Mouse (Mus musculus) thymus, adult 2 months (tissue): ENCODE measurements around the gene Clca1. TPM values are rescaled to one million over a fixed set of nuclear protein-coding genes. Genes with fewer than 3 reads are reported as not detected.

Source experiments
- DNase-seq: peaks from one replicate; pipeline ENCODE4 v3.0.0; 2021
- H3K27ac ChIP-seq: fragments of 200-500 bp; 2 replicates; pipeline ENCODE4 v1.5.1; 2012; ENCODE audit warnings: low read length, control low read depth; ENCODE audit not compliant: control insufficient read depth, insufficient read depth
- H3K27me3 ChIP-seq: fragments of 200-500 bp; 2 replicates; pipeline ENCODE4 v1.6.1; 2012; ENCODE audit warnings: mild to moderate bottlenecking, low read length, moderate library complexity, mixed read lengths; ENCODE audit not compliant: control insufficient read depth, insufficient read depth
- H3K36me3 ChIP-seq: fragments of 200-500 bp; 2 replicates; pipeline ENCODE4 v1.6.1; 2012; ENCODE audit warnings: mild to moderate bottlenecking, low read length, moderate library complexity; ENCODE audit not compliant: control insufficient read depth, insufficient read depth
- H3K4me1 ChIP-seq: fragments of 200-500 bp; replicated peaks from 2 replicates; pipeline ENCODE4 v1.6.1; 2012; ENCODE audit warnings: low read length; ENCODE audit not compliant: control insufficient read depth, insufficient read depth
- H3K4me3 ChIP-seq: fragments of 200-500 bp; 2 replicates; pipeline ENCODE4 v1.5.1; 2012; ENCODE audit warnings: mild to moderate bottlenecking, low read length, control low read depth, moderate library complexity; ENCODE audit not compliant: control insufficient read depth, insufficient read depth
- CTCF ChIP-seq: fragments of 200-500 bp; IDR thresholded peaks from 2 replicates; pipeline ENCODE4 v1.5.1; 2012; ENCODE audit warnings: mild to moderate bottlenecking, control low read depth, low read length, moderate library complexity, borderline replicate concordance; ENCODE audit not compliant: control insufficient read depth, poor library complexity, insufficient read depth; ENCODE audit errors: extremely low read depth
- POLR2A ChIP-seq: fragments of 200-500 bp; IDR thresholded peaks from 2 replicates; pipeline ENCODE4 v1.6.1; 2012; ENCODE audit warnings: mild to moderate bottlenecking, low read length, control low read depth, moderate library complexity; ENCODE audit not compliant: control insufficient read depth, poor library complexity, insufficient read depth; ENCODE audit errors: extremely low read depth
- WGBS: fragments of 180-500 bp; shearing (Covaris S2); methylation state at CpG from one replicate; pipeline ENCODE4 v1.1.7; 2018; 5-methylcytosine and 5-hydroxymethylcytosine counted together
- polyA plus RNA-seq: library from polyadenylated mRNA; depleted of rRNA; stranded (reverse); fragments of >200 nt; gene quantifications from 2 replicates; pipeline ENCODE4 v1.2.3, GENCODE M21; 2012

Gene Clca1
- polyA plus RNA-seq, 1 experiment = 0.47 TPM

DNA sequence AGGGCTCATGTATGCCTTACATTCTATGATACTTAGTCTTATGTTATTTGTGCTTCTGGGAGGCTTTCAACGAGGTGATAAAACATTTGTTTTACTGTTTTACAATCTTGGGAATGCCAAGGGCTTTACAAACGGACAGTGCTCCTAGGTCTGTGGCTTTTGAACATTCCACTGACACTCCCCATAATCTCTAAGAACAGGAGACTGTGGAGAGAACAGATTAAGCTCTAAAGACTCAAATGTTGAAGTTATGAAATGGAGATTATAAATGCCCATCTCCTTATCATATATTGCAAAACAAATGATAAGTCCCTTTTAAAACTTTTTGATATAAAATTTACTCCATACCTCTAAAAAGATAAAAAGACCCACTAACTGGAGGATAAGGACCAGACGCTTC, 6.2 kb upstream of the Clca1 start:
- Histone ChIP-seq H3K4me1 (no peaks in the 10 kb centered on the region), H3K27me3 (no peaks in the 10 kb centered on the region), H3K4me3 (no peak overlapping the region), H3K27ac (no peak overlapping the region), H3K36me3 (no peaks in the 10 kb centered on the region)
- DNase-seq = no peak
- WGBS = 74% methylated on average over 3 of the region's 3 CpGs
- TF ChIP-seq CTCF (no peak), POLR2A (no peak)

DNA sequence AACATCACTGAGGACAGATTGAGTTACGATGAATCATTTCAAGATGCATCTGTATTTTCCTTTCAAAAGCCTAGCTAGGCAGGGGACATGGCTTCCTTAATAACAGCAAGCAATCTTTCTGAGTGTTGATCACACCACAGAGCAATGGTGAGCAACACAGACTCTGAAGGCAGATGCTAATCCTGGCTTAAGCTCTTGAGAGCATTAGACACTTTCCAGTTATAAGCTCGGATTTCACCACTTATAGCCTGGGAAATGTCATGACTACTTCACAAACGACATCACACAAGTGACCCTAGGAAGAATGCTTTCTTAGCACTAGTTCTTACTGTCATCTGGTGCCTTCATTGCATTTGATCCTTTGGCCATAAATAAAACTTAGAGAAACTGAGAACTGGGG, 4.5 kb downstream of the Clca1 start:
- H3K27ac ChIP-seq = no peak overlapping the region
- H3K27me3 ChIP-seq = no peaks in the 10 kb centered on the region
- WGBS = 86% methylated on average over 3 of the region's 3 CpGs
- no peak for DNase-seq
- no peak for TF ChIP-seq POLR2A
- TF ChIP-seq CTCF = no peak
- H3K4me1 ChIP-seq = no peaks in the 10 kb centered on the region
- no peak overlapping the region for H3K4me3 ChIP-seq
- no peaks in the 10 kb centered on the region for H3K36me3 ChIP-seq

DNA sequence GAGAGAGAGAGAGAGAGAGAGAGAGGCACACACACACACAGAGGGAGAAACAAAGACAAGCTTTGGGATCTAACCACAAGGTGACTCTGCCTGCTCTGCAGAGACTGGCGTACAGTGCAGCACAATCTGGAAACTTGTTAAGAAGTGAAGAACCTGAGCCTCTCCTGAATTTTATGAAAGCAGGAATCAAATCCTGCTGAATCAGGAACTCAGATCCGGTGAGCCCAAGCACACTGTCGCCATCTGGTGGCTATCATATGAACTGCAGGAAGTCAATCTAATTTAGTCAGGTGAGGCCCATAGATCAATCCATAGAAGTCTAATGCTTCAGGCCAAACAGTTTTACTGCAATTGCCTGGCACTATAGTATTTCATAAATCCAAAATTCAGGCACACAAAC, 5.8 kb downstream of the Clca1 start:
- Histone ChIP-seq H3K36me3 (no peaks in the 10 kb centered on the region), H3K27ac (no peak overlapping the region), H3K4me3 (no peak overlapping the region), H3K4me1 (no peaks in the 10 kb centered on the region), H3K27me3 (no peaks in the 10 kb centered on the region)
- peak; percentile 24 for DNase-seq
- no peak for TF ChIP-seq CTCF
- TF ChIP-seq POLR2A = no peak
- 37% methylated on average over 3 of the region's 3 CpGs for WGBS

DNA sequence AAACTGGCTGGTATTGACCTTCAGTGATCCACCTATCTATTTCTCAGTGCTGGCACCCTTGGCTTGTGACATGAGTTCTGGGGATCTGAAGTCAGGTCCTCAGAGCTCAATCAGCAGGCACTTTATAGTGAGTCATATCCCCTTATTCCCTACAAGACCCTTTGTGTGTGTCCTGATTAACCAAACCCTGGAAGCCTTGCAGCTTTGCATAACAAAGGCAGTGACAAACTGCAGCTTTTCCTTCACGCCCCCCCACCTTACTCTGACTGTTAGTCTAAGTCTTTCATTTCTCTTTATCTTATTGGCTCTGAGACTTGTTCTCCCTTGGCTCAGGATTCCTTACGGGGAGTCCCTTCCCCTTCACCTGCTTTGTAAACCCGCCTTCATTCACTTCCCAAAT, 14.8 kb downstream of the Clca1 start:
- DNase-seq = no peak
- H3K36me3 ChIP-seq = no peaks in the 10 kb centered on the region
- H3K27me3 ChIP-seq = no peaks in the 10 kb centered on the region
- no peaks in the 10 kb centered on the region for H3K4me1 ChIP-seq
- TF ChIP-seq CTCF = no peak
- no peak for TF ChIP-seq POLR2A
- WGBS = 85% methylated on average over 3 of the region's 3 CpGs
- no peak overlapping the region for H3K4me3 ChIP-seq
- no peak overlapping the region for H3K27ac ChIP-seq

DNA sequence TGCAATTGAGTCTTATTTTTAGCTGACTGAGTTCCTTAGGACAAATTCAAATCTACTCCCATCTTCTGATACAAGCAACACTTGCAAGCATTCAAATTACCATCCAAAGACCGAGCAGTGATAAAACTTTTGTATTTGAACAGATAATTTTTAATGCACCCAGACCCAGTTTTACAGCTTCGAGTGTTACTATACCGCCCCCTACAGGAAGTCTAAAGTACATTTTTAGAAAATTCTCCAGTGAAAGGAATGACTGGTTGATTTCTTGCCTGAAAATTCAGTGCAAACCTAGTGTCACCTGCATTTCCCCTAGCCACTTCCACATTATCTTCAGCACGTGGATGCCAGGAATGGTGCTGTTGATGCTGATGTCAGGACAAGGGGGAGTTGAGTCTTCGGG, 28.2 kb downstream of the Clca1 start:
- no peak for TF ChIP-seq POLR2A
- TF ChIP-seq CTCF = no peak

DNA sequence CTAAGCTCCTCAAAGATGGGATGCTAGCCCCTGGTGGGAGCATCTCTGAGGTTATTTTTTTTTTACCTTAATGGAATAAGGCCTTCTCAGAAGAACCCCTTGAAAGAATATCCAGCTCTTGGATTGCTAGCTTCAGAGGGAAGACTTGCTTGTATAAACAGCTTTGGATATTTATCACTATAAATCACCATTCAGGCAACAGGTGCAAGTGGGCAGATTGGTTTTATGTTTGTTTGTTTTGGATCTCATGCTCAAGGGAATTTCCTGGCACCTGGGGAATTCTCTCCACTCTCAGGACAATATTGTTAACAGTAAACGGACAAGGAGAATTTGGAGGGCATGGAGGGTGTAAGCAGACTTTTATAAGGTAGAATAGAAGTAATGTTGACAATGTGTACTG, 31.7 kb downstream of the Clca1 start:
- TF ChIP-seq POLR2A (no peak), CTCF (no peak)
- no peaks in the 10 kb centered on the region for H3K4me1 ChIP-seq
- no peaks in the 10 kb centered on the region for H3K36me3 ChIP-seq
- H3K27ac ChIP-seq = no peak overlapping the region
- H3K27me3 ChIP-seq = no peaks in the 10 kb centered on the region
- DNase-seq = no peak
- WGBS = 56% methylated on average over 1 of the region's 1 CpGs
- H3K4me3 ChIP-seq = no peak overlapping the region

More for the DNA sequence above, 28.2 kb downstream of the Clca1 start:
- WGBS = 36% methylated on average over 5 of the region's 5 CpGs
- Histone ChIP-seq H3K4me1 (no peaks in the 10 kb centered on the region), H3K4me3 (no peak overlapping the region), H3K27me3 (no peaks in the 10 kb centered on the region), H3K27ac (no peak overlapping the region), H3K36me3 (no peaks in the 10 kb centered on the region)
- no peak for DNase-seq

DNA sequence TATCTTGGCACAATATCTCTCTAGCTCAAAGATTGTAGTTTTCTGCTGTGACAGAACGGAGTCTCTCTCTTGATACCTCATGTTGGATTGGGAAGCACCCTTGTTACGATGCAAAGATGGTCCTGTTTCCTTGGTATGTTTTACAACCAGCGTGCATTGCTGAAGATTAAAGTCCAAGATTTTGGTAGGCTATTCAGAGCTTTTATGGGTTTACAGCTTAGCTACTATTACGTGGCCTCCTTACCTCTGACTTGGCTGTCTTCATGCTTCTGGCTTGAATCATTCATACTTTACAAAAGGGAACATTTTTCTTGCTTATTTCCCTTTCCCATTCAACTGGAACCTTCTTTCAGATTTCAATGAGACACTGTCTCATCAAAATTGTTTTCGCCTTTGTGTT, 39.5 kb downstream of the Clca1 start:
- Histone ChIP-seq H3K27ac (no peak overlapping the region), H3K4me3 (no peak overlapping the region), H3K36me3 (no peaks in the 10 kb centered on the region), H3K27me3 (no peaks in the 10 kb centered on the region), H3K4me1 (no peaks in the 10 kb centered on the region)
- TF ChIP-seq CTCF = no peak
- no peak for TF ChIP-seq POLR2A
- WGBS = 93% methylated on average over 5 of the region's 5 CpGs
- no peak for DNase-seq

DNA sequence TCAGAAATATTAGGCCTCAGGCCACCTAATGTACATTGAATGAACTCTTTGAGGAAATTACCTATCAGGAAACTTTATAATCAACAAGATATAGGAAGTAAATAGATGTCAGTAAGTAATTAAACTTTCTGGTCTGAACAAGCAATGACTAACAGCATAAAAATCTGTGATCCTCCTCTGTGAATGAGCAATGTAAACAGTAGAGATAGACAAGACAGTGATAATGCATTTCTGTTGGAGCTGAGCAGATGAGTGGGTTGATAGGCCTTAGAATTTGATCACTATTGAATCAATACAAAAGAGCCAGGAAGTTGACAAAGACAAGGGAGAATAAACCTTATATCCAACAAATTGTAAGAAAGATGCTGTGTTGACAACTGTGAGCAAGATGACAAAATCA, 40.0 kb downstream of the Clca1 start:
- Histone ChIP-seq H3K36me3 (no peaks in the 10 kb centered on the region), H3K27me3 (no peaks in the 10 kb centered on the region), H3K4me1 (no peaks in the 10 kb centered on the region), H3K27ac (no peak overlapping the region), H3K4me3 (no peak overlapping the region)
- no peak for TF ChIP-seq POLR2A
- TF ChIP-seq CTCF = no peak
- DNase-seq = no peak
